Mouse (Mus musculus): ENCODE data around the gene Ms4a6d.
A peak's percentile ranks its signal among the peaks of the same experiment; 100 is the strongest.
"Not testable (repeated sequence)": the region's sequence is repeated elsewhere in the genome, so short reads cannot be mapped to it uniquely, and the experiment has no call there.

Gene Ms4a6d

DNA sequence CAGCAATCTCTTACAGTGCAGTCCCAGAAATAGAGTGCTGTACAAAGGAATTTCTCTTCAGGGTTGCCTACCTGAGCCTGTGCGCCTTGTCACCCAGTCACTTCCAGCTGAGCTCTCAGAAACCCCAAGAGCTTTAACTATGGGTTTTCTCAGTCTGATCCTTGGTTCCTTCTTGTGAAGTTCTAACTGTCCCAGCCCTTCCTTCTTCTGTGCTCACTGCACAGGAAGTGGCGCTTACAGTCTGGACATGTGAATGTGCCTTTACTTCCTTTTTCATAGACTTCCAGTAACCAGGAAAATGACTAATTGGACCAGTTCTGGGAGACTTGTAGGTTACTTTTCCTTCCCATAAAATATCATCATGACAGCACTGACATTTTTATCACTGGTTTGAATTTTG, at the start of gene Ms4a6d:
Gene Ms4a6d (minus strand): TSS at position 247 of the 400 bp plus-strand sequence.
- DNase-seq: no peak

DNA sequence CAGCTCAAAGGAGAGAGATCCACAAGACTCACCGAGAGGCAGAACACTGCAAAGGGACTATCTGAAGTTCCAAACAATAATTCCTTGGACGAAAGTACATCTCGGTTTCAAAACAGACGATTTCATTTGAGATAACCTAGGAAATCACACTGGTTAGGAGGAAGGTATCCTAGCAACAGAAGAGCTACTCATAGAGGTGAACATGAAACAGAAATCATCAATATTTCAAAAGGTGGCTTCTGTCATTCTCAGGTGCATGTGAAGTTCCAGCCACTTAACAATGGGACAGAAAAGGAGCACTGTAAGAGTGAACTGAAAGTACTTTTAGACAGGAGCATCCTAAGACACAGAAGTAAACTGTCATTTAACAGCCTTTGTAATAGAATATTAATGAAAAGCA, 44.9 kb upstream of the Ms4a6d start:
- DNase-seq: no peak

DNA sequence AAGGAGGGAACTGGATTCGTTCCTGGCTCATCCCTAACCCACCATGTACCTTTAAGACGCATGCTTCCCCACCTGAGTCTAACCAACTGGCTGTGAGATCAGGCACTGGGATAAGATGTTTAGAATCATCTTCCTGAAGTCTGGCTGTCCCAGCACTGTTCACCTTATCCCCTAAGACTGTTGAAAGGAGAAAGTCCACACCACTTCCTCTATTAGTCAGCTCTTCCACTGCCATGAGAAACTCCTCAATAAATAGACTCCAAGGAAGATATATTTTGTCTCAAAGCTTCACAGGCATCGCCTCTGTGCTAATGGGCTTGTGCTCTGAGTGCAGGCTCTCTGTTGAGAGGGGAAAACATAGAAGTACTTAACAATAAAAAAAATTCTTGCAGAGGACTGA, 41.5 kb upstream of the Ms4a6d start:
- no peak for DNase-seq

DNA sequence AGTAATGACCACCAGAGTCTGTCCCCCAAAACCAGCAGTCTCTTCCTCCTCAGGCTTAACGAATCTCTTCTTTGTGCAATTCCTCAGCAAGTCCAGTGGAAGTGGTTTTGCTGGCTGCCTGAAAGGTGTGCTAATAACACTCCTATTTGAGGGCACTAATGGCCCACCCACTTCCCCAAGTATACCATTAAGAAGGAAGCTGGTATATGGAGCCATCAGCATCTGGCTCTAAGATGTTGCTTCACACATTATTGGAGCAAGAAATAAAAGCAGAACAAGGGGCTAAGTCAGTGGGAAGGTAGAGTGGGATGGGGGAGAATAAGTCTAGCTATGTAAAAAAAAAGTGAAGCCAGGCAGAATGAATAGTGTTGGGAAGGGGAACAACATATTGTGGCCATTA, 36.1 kb upstream of the Ms4a6d start, which contains the start of gene Ms4a3:
Gene Ms4a3 (minus strand): TSS at position 120 of the 400 bp plus-strand sequence.
- no peak for DNase-seq

DNA sequence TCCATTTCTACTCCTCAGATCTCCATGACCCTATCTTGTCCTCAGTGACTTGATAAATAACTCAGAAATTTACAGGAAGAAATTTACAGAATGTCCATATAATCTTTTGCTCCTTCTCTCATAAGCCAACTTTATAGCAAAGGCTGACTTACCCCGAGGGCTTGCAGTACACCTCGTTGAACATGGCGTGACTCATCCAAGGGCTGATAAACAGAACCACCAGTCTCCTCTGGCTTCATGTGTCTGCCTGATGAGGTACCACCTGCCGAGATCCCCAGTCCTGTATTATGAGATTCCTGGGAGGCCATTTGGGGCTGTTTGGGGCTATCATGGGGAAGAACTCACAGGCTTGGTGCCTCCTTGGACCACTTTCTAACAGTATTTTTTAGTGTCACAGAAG, 34.4 kb upstream of the Ms4a6d start:
- no peak for DNase-seq

DNA sequence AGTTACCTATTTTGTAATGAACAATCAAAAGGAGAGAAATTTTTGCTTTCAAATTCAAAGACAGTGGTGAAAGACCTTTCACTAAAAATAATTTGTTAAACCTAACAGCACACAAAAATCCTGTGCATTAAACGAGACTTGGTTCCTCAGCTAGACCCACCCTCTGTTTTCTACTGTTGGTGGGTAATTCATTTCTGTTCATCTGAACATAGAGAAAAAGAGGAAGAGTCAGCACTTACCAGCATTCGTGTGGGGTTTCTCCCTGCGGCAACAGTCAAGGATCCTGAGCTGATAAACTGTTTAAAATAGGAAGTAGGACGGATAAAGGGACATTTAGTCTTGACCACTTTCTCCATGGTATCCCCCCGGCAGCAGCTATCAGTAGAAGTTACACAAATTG, 30.9 kb upstream of the Ms4a6d start:
- DNase-seq: no peak

DNA sequence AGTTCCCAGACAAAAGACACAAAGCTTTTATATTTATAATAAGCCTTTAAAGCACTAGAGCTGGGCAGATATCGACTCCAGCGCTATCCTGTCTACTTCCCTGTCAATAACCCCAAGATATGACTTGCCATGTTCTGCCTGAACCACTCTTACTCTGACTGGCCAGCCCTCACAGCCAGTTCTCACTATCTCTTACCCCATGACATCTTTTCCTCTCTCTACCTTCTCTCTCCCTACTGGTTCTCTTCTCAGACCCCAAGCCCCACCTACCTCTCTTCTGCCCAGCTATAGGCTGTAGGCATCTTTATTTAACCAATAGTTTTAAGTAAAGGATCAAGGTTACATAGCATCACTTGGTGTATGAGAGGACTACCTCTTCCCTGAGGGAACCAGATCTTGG, 29.7 kb upstream of the Ms4a6d start:
- no peak for DNase-seq

DNA sequence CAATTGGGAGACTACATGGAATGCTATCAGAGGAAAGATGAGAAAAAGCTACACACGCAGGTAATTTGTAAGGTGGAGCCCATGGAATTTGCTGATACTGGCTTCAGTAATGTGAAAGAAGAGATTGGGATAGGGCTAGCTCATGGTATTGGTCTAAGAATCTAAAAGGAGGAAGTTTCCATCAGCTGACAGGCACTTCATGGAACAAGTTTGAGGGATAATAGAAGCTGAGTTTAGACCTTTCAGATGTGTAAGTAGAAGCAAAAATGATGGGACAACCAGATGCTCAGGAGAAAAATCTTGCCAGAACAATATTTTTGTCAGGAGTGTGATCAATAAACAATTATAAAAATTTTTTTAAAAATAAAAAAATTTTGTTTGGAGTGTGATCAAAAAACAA, 29.1 kb upstream of the Ms4a6d start:
- no peak for DNase-seq

DNA sequence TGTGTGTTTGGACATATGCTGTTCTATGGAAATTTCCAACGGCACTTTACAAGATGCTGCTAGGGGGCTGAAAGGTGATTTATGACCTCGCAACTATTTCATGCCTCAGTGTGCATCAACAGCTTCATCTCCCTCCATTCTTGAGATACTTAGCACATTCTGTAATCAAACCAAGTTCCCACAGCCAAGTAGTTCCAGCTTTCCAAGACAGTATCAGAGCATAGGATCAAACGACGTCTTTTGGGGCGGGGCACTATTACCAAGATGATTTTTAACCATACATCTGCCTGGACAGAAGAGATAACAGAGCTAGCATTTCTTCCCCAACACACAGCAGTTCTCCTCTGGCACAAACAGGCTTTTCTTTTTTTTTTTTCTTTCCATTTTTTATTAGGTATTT, 20.6 kb upstream of the Ms4a6d start:
- no peak for DNase-seq

DNA sequence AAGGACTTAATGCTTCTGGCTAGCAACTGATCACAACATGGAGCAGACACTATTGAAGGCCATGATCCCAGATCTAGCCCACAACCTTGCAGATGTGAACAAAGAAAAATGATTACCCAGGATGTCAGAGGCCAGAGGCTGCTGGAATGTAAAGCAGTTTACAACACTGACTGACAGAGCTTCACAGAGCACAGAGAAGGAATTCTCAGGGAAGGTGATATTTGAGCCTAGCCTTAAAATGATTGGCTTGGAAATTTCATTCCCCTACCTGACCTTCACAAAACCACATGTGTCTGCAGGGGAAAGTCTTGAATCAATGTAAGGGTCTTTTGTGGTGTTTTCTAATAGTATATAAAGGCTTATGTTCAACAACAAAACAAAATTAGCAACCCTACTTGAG, 20.2 kb upstream of the Ms4a6d start:
- DNase-seq: no peak

DNA sequence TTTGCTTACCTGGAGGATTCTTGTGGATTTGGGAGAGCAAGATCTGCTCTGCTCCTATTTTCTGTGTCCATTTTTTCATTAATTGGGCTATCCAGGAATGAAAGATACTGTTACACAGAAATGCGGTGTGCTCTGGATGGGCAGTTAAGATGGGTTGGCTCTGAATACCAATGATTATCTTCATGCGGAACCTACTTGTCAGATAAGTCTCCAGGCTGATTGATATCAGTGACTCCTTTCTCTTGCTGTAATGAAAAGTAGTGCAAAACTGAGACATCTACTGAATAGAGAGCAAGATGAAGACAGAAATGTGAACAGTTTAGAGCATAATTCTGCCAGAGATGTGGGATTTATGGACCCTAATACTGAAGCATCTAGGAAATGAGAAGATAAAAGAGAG, 18.9 kb upstream of the Ms4a6d start, which contains the start of gene Ms4a2:
Gene Ms4a2 (minus strand): TSS at position 169 of the 400 bp plus-strand sequence.
- DNase-seq: no peak

DNA sequence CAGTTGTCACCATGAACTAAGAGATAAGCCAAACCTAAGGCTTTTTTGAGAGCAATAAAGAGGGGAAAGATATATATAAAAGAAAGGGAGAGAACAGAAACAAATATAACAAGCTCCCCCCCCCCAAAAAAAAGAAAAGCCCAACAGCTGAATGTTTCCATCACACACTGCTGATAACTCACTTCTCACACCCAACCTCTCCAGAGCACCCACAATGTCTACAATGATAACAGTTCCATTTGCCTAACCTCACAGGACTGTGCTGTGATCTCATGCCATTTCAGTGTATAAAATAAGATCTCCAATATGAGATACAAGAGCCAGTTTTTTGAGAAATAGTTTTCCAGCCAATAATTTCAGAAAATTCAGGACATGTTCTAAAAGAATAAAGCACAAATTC, 13.3 kb upstream of the Ms4a6d start:
- no peak for DNase-seq

DNA sequence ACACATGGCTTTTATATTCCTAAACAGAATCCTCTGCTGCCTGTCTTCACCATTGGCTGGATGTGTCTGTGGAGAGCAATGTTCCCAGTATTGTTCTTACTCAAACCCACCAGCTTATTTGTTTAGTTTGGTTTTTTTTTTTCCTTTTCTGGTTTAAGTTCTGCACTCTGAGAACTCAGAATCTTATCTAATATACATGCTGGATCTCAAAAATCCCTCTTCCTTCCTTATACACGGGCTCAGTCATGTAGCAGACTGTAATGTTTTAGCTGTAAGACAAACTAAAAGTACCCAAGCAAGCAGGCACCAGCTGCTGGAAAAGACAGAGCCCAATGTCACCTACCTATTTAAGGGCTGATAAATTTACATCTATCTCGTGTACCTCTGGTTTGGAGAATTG, 10.2 kb upstream of the Ms4a6d start:
- DNase-seq: no peak

DNA sequence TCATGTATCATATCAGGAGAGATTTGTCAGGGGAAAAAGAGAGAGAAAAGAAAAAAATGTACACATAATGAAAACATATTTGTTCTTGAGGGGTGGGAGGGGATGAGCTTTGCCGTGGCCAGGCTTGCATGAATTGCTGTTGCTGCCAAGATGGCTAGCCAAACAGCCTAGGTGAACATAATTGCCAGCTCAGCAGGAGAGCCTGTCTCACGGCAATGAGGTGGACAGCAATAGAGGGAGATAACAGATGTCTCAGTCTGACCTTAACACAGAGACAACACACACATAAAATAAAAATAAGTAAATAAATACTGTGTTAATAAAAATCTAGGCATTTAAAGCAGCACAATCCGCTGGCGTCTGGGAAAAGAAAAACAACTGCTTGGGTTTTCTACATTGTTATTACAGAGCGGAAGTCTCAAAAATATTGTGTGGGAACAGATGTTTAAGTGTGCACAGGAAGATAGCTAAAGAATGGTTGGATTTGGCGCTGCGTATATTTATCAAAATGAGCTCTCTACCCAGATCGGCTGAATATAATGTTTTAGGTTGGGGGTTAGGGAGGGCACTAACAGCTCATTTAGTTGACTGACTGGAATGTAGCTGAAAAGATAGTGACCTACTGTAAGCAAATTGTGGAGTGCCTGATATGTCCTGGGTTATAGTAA, 9.3 kb upstream of the Ms4a6d start:
- DNase-seq: no peak

DNA sequence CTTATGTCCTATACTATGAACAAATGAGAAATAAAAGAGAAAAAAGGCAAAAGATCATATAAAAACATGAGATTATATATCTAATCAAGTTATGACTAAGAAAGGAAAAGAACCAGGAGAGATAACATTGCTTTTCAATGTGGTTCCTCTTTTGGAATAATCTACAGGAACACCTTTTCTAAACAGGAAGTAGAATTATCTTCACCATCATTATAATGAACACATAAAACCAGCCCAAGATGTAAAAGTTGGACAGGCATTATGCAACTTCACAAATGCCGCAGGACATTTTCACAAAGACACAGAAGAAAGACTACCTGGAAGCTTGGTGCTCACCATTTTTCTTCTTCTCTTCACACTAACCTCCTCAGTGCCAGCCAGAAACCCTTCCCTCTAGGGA, 8.4 kb upstream of the Ms4a6d start:
- no peak for DNase-seq

DNA sequence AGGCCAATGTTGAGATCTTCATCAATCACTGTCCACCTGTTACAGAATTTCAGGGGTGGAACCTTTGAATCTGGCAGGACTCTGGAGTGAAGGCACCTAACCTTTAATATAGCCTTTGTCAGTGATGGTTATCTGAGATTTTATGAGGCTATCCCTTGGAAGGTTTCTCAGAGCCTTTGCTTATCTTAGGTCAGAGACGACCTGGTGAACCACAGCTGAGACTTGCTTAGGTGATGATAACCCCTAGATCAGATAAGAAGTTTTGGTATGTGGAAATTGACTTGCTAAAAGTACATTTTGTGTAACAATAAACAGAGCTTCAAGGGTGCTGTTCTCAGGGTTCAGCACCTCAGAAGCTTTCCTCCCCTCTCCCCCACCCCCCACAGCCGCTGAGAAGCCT, 7.6 kb upstream of the Ms4a6d start:
- DNase-seq: no peak

DNA sequence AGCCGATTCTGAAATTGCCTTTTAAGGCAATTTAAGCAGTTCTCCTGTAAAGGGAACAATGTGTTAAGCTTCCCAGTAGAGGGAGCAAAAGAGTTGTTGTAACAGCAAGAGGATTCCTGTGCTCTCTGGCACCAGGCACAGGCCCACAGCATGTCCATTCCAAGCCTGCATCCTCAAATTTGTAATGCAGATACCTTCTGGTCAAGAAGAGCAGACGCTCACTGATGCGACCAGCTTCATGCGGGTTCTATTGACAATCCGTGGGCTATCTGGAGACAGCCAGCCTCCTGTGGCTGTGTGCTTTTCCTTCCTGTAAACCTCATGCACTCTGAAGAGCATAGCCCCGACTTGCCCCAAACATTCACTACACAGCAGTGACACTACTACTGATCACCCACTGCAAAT, 6.9 kb upstream of the Ms4a6d start:
- DNase-seq: peak in 1 of 2 experiments; percentile 16

DNA sequence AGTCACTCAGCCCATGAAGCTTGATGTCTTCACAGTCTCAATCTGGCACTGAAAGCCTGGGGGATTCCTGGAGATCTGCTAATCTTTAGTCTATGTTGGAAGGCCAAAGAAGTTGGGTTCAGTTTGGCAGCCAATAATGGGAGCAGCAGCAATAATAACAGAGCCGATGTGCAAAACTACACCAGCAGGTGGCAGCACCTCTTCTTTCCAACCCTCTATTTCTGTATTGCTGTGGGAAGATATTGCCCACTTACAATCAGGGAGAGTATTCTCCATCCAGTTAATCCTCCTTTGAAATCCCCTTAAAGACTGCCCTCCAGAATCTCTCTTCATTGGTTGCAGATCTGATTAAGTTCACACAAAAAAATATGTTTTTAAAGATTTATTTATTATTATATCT, 3.5 kb upstream of the Ms4a6d start:
- DNase-seq: peak; percentile 20 to 47

DNA sequence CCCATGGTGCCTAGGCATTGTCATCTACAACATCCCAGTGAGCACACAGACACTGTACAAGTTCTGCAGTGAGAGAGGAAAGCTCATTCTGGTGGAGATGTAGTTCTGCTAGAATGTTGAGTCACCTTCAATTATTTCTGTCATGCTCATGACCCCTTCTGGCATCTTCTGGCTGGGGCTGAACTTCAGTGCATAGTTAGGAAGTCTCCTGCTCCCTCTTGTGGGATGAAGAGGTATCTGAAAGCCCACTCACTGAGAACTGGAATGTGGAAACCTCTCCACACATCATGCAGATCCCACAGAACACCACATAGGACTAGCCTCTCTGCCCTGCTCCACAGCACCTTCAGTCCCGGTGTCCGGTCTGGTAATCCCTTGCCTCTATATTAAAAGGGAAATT, 2.6 kb downstream of the Ms4a6d start:
- peak; percentile 29 to 53 for DNase-seq

DNA sequence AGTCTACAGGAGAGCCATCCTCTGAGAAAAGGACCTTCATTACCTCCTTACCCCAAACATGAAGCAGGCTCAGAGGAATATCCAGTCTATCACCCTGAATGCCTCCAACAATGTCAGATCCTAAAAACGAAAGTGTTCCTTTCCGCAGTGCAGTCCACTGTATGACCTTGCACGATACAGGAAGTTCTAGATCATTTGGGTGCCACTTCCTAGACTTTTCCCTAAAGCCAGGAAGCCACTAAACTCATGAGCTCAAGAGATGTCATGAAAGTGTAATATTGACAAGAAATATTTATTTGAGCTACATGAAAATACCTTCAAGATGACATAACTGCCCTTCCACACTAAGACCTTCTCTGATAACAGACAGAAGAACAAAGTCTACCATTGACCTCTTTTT, 3.3 kb downstream of the Ms4a6d start:
- no peak for DNase-seq

DNA sequence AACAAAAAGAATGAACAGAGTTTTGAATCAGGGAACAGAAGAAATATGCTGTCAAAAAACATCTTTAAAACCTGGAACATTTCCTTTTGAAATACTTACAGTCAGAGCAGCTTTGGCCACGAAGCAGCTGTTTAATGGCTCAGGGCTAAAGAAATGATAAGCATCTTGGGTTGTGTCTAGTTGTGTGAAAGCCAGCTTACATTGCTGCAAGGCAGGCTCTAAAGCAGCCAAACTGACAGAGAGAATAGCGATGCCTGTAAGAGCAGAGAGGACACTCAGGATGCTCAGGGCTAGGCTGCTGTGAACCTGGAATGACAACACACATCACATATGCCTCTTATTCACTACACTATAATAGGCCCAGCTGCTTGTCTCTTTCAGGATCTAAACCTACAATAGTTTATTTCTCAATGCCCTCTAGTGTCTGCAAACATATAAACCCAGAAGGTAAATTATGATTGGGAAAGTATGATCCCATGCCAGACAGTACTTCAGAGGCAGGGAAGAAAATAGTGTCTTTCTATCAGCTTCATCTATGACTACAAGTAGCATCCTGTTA, 14.7 kb downstream of the Ms4a6d start:
- DNase-seq: peak; percentile 16 to 19

DNA sequence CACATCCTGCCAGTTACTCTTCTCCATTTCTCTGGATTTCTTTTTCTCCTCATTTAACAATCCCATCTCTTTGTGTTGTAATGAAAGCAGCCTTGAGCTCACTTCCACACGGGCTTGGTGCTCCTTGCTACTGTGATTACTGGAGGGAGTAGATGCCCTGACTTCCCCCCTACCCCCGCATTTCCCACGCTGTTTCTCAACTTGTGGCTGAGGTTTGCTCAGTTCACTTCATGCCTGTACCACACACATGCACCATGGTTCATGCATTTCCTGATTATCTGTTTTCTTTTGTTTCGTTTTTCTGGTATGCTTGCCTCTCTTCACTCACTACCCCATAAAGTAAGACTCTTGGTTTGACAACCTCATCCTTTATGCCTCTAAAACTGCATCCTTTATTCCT, 15.4 kb downstream of the Ms4a6d start:
- DNase-seq: peak; percentile 46 to 57

DNA sequence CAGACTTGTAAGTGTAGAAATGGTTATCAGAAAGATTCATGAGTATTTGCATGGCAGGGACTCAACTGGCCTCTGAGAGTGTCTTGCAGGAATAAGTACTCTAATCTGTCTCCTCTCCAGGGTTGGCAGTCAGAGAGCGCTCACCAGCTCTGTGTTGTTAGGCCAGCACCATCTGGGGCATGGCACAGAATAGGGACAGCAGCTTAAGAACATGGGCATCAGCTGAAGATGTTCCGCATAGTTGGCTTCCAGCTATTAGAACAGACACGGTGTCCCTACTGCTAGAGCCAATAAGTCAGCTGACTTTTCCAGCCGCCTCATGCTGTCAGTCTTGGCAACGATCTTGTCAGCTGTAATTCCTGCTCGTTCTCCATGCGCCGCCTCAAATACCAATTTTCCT, 29.7 kb downstream of the Ms4a6d start:
- no peak for DNase-seq

DNA sequence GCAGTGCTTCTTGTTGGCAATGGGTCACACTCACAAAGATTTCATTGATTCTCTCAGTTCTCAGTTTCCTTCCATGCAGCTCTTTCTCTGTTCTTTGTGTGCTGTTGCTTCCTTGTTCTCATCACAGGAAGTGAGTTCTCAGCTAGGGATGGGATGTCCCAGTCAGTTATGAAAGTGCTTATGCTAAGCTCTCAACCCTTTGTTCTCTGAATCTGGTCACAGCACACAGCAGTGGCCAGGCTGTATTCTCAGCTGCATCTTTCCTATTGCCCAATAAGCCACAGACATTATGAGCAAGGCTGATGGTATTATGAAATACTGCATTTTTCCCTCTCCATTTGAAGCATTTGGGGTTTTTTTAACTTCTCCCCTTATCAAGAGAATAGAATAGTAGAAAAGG, 45.1 kb downstream of the Ms4a6d start:
- not testable (repeated sequence) for DNase-seq

DNA sequence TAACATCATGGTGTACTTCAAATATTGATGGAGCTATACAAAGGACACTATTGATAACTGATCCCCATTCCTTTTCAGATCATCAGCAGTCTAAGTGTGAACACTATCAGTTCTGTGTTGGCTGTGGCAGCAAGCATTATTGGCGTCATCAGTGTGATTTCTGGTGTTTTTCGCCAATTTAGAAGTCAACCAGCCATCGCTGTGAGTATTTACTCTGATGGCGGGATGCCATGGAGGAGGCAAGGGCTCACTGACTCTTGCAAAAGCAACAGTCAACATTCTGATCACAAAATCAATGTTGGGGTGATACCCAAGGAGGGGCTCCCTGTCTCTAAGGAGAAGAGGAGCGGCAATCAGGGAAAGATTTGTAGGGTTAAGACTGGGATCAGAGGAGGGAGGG, 49.9 kb downstream of the Ms4a6d start:
- no peak for DNase-seq
